Mouse (Mus musculus) kidney, embryonic 16.5 days (tissue): Measurements from ENCODE around the gene Rnf169. TPM values are rescaled to one million over a fixed set of nuclear protein-coding genes. Genes with fewer than 3 reads are reported as not detected.
"Not testable (repeated sequence)": the region's sequence is repeated elsewhere in the genome, so short reads cannot be mapped to it uniquely, and the experiment has no call there.

Experiments used
- ATAC-seq: fragments of 200-750 bp; cut with Nextera tagmentation; 2 replicates; pipeline ENCODE4 v1.8.0; 2017; ENCODE audit warnings: moderate TSS enrichment; ENCODE audit not compliant: low FRiP score, low TSS enrichment
- H3K27ac ChIP-seq: fragments of 300-500 bp; sonication (generic); 2 replicates; pipeline ENCODE4 v1.5.1; 2014; ENCODE audit warnings: low read length
- H3K27me3 ChIP-seq: fragments of 300-500 bp; sonication (generic); 2 replicates; pipeline ENCODE4 v1.6.1; 2014; ENCODE audit warnings: low read length, control low read depth, mixed read lengths; ENCODE audit not compliant: insufficient read depth
- H3K36me3 ChIP-seq: fragments of 300-500 bp; sonication (generic); 2 replicates; pipeline ENCODE4 v1.6.1; 2014; ENCODE audit warnings: low read length, control low read depth, mixed read lengths; ENCODE audit not compliant: insufficient read depth
- H3K4me1 ChIP-seq: fragments of 300-500 bp; sonication (generic); 2 replicates; pipeline ENCODE4 v1.6.1; 2014; ENCODE audit warnings: low read length, control low read depth, mixed read lengths; ENCODE audit not compliant: insufficient read depth
- H3K4me2 ChIP-seq: fragments of 300-500 bp; sonication (generic); replicated peaks from 2 replicates; pipeline ENCODE4 v1.6.1; 2014; ENCODE audit warnings: low read depth, low read length
- H3K4me3 ChIP-seq: fragments of 300-500 bp; sonication (generic); 2 replicates; pipeline ENCODE4 v1.5.1; 2014; ENCODE audit warnings: mild to moderate bottlenecking, low read length
- H3K9ac ChIP-seq: fragments of 300-500 bp; sonication (generic); replicated peaks from 2 replicates; pipeline ENCODE4 v1.6.1; 2014; ENCODE audit warnings: low read length
- H3K9me3 ChIP-seq: fragments of 300-500 bp; sonication (generic); 2 replicates; pipeline ENCODE4 v1.6.1; 2016; ENCODE audit warnings: low read length, control low read depth
- WGBS: fragments of 180-500 bp; shearing (Covaris S2); extraction: QIAGEN DNeasy Blood & Tissue Kit; methylation state at CpG from one replicate; pipeline ENCODE4 v1.1.7; 2014; 5-methylcytosine and 5-hydroxymethylcytosine counted together
- polyA plus RNA-seq: library from polyadenylated mRNA; unstranded; fragments of >200 nt; fragmentation: Nextera tagmentation; extraction: Ambion mirVana; gene quantifications from 2 replicates; pipeline ENCODE4 v1.2.1, GENCODE M21; 2015

Gene Rnf169
- polyA plus RNA-seq, 1 experiment from 2014 or later: 5.6 TPM

DNA sequence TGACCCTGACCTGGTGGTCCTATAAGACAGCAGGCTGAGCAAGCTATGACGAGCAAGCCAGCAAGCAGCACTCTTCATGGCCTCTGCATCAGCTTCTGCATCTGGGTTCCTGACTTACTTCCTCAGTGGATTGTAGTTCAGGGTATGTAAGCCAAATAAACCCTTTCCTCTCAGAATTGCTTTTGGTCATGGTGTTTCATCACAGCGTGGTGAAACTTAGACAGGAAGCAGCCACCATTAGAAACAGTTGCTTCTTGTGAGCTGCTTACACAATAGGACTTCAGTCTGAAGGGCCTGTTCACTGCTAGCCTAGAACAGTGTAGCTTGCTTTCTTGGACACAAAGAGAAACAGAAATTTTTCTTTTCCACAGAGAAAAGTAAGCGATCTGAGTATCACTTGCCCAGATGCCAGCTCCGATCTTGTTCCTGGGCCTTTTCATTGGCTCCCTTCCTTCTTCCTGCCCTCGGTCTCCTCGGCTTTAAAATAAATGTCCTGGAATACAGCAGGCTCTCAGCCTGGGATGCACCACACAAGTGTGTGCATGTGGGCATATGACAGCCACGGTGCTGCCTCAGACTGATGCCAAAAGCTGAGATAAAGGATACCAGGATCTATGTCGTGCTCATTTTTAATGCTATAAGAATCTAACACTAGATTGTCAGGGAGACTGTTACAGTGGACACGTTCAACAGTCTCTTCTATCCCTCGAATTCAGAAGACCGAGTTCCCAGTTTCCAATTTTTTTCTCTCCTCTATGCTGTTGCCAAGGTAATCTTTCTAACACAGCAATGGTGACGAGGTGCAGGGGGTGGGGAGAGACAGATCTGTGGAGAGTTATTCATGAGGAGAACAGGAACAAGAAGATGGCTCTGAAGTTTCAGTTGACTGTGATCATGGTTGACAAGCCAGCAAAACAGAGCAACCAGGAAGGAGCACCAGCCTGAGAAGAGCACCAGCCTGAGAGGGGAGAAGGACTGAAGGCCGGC, 2.3 kb upstream of the Rnf169 start:
- H3K9ac ChIP-seq: no peak overlapping the region
- H3K9me3 ChIP-seq: no peaks in the 10 kb centered on the region
- no peaks in the 10 kb centered on the region for H3K27me3 ChIP-seq
- H3K4me2 ChIP-seq: no peak overlapping the region
- WGBS: 86% methylated on average over 13 of the region's 13 CpGs
- ATAC-seq: no peak
- peaks cover 18% of the 10 kb centered on the region for H3K4me1 ChIP-seq
- no peaks in the 10 kb centered on the region for H3K36me3 ChIP-seq
- no peak overlapping the region for H3K4me3 ChIP-seq
- no peak overlapping the region for H3K27ac ChIP-seq

DNA sequence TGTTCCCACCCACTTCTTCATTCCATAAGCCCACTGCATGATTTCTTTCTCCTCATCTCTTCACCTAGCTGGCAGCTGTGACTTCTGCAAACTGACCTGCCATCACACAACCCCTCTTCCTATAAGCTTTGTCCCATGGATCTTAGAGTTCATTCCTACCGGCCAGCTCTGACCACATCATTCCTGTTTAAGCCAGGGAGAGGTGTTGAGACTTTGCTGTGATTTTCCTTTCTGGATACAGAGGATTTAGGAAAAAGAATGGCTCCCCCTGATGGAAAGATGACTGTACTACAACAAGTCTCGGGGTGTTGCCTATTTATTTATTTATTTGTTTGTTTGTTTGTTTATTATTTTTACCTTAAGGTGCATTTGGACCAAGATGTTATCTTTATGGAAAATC, 1.1 kb upstream of the Rnf169 start:
- Histone ChIP-seq H3K36me3 (no peaks in the 10 kb centered on the region), H3K4me3 (no peak overlapping the region), H3K27ac (0 out of 2 replicates have a peak overlapping the region, but pooled peaks have one; percentile 31), H3K9ac (0 out of 2 replicates have a peak overlapping the region, but pooled peaks have one; percentile 20), H3K9me3 (no peaks in the 10 kb centered on the region; the same call in 1 of the 2 replicates), H3K4me2 (no peak overlapping the region), H3K4me1 (peaks cover 21% of the 10 kb centered on the region), H3K27me3 (no peaks in the 10 kb centered on the region)
- 13% methylated on average over 2 of the region's 2 CpGs for whole genome bisulfite sequencing
- ATAC-seq: no peak

DNA sequence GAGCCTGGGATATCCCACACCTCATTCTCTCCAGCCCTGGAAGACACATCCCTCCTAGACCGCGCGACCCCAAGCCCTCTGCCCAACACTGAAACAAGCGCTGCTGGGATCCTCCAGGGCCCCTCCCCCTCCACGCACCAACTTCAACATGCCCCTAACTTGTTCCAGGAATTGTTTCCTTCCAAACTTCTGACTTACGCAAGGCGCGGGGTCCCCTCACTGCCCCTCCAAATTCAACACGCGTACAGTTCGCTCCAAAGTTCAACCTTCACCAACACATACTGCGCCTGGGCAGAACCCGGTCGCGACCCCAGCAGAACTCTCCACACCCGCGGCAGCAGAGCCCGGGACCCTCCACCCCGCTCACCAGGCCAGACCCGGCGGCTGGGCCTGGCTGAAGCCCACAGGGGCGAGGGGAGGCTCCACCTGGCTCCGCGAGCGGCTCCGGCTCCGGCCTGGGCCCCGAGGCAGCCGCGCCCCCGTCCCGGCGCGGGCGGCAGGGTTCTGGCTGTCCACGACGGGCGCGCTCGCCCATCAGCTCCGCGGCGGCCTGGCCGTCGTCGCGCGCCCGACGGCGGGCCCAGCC, 609 bp downstream of the Rnf169 start:
- Histone ChIP-seq H3K4me1 (peaks cover 32% of the 10 kb centered on the region), H3K27me3 (no peaks in the 10 kb centered on the region), H3K9ac (peak overlapping the region; percentile 100), H3K4me3 (peak overlapping the region; percentile 99), H3K9me3 (no peaks in the 10 kb centered on the region; the same call in 1 of the 2 replicates), H3K27ac (peak overlapping the region; percentile 97), H3K36me3 (no peaks in the 10 kb centered on the region), H3K4me2 (peak overlapping the region; percentile 69)
- peak; percentile 84 for ATAC-seq
- WGBS: 0% methylated on average over 23 of the region's 51 CpGs

DNA sequence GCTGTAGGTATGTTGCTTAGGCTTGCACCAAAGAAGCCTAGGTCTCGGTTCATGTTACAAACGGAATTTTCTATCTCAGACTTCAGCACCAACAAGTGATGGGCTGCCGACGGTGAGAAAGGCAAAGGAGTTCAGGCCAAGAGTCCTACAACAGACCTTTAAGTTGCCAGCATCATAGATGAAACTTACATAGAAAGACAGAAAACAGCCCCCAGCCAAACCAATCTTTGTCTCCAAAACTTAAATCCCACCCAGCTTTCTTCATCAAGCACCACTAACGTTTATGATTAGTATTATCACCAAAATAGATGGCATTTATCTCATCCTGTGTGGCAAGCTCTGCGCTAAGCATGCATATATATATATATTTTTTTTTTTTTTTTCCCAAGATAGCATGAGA, 1.2 kb downstream of the Rnf169 start:
- Histone ChIP-seq H3K27ac (no peak overlapping the region), H3K4me3 (peak overlapping the region; percentile 99), H3K4me1 (peaks cover 38% of the 10 kb centered on the region), H3K9ac (peak overlapping the region; percentile 100), H3K27me3 (no peaks in the 10 kb centered on the region), H3K9me3 (no peaks in the 10 kb centered on the region; the same call in 1 of the 2 replicates), H3K36me3 (no peaks in the 10 kb centered on the region), H3K4me2 (peak overlapping the region; percentile 69)
- no peak for ATAC-seq
- WGBS: 5% methylated on average over 6 of the region's 6 CpGs

DNA sequence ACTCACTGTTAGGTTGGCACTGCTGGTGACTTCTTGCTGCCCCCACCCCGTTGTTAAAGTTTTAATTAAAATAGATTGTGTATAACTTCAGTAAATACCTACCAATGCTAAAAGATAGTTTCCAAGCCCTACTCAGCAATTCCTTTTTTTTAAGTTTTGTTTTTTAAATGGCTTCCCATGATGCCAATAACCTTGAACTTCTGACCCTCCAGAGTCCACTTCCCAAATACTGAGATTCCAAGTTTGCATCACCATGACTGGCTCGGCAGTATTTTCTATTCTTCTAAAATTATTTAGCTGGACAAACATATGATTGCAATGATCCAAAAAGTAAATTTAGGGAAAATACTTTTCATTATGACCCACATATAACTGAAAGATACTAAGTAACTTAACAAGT, 2.2 kb downstream of the Rnf169 start:
- Histone ChIP-seq H3K4me1 (peaks cover 44% of the 10 kb centered on the region), H3K4me2 (no peak overlapping the region), H3K27ac (no peak overlapping the region), H3K9ac (no peak overlapping the region), H3K9me3 (no peaks in the 10 kb centered on the region; the same call in 1 of the 2 replicates), H3K27me3 (no peaks in the 10 kb centered on the region), H3K36me3 (no peaks in the 10 kb centered on the region), H3K4me3 (no peak overlapping the region)
- 85% methylated on average over 2 of the region's 2 CpGs for WGBS
- no peak for ATAC-seq

DNA sequence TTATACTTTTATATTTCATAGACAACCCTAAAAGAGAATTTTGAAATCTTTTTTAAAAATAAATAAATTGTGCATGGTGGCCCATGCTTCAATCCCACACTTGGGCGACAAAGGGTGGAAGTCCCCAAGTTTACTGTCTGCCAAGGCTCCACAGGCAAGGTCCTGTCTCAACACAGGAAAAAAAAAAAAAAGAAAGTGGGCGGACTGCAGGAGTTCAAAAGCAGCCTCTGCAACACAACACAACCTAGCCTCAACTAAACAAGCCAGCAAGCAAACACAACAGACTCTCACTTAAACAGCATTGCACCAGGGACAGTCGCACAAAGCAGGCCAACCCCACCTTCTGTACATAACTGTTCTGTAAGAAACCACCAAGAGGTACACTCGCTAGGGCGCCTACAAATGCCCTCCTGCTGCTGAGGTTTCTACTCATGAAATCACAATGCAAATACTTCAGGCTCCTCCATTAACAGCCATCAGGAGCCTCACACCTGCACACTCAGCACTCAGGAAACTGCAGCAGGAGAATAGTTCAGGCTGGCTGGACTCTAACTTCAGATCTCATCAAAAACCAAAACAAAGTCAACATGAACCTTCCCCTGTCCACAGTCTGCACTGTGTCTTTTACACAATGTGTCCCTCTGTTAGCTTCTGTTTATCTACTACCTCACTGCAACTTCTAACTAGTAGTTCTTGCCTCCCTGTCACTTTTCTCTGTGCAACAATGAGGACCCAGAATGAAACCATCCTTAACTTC, 4.3 kb downstream of the Rnf169 start:
- Histone ChIP-seq H3K9me3 (no peaks in the 10 kb centered on the region; the same call in 1 of the 2 replicates), H3K9ac (no peak overlapping the region), H3K27ac (no peak overlapping the region; the same call in 1 of the 2 replicates), H3K4me1 (peaks cover 56% of the 10 kb centered on the region), H3K27me3 (no peaks in the 10 kb centered on the region), H3K36me3 (no peaks in the 10 kb centered on the region), H3K4me2 (no peak overlapping the region), H3K4me3 (no peak overlapping the region)
- no peak for ATAC-seq
- WGBS: 85% methylated on average over 5 of the region's 5 CpGs

DNA sequence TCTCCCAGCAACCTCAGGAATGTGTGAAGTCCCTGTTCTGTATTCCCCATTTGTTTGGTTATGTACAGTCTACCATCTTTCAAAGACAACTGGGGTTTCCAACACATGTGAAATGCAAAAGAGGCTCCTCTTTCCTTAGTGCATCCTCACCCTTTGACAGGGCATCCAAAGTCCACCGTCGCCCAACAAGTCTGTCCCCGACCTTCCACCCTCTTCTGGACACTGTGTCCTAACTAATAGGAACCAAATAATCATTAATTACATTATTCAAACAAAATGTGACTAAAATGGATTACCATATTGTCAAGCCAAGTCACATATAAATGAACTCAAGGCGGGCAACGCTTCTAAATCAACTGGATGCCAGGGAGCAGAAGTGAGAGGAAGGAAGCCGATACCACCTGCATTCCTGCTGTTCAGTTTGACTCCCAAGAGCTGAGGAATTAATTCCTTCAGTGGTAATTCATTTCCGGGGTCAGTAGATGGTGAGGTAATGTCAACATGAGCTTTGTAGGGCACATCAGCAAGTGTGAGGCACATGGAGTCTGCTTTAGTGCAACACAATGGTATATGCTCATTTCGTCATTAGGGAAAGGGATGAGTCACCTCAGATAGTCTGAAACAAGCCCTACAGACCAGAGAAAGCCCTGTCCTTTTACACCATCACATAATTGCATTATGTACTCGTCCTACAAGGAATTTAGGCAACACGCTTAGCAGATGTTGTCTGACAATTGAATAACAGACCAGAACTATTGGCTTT, 5.9 kb downstream of the Rnf169 start:
- H3K36me3 ChIP-seq: no peaks in the 10 kb centered on the region
- no peak overlapping the region for H3K4me2 ChIP-seq
- no peak overlapping the region for H3K27ac ChIP-seq
- no peaks in the 10 kb centered on the region; the same call in 1 of the 2 replicates for H3K9me3 ChIP-seq
- H3K9ac ChIP-seq: no peak overlapping the region
- 56% methylated on average over 10 of the region's 10 CpGs for WGBS
- H3K4me3 ChIP-seq: no peak overlapping the region
- H3K27me3 ChIP-seq: no peaks in the 10 kb centered on the region
- H3K4me1 ChIP-seq: peaks cover 62% of the 10 kb centered on the region
- ATAC-seq: no peak

DNA sequence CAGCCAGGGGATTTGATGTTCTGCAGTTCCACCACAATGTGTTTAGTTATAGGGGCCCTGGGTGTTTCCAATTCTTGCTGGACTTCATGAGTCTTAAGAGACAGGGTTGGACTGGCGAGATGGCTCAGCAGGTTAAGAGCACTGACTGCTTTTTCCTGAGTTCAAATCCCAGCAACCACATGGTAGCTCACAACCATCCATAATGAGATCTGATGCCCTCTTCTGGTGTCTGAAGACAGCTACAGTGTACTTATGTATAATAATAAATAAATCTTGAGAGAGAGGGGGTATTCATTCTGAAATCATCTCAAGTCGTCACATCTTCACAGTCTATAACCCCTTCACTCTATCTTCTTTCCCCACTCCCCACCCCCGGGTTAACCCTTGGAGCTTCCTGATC, 7.3 kb downstream of the Rnf169 start:
- ATAC-seq, H3K27me3 ChIP-seq, H3K9me3 ChIP-seq, H3K36me3 ChIP-seq, H3K4me3 ChIP-seq, H3K9ac ChIP-seq, H3K4me2 ChIP-seq, H3K27ac ChIP-seq: not testable (repeated sequence)
- peaks cover 63% of the 10 kb centered on the region for H3K4me1 ChIP-seq
- WGBS: 76% methylated on average over 3 of the region's 3 CpGs

DNA sequence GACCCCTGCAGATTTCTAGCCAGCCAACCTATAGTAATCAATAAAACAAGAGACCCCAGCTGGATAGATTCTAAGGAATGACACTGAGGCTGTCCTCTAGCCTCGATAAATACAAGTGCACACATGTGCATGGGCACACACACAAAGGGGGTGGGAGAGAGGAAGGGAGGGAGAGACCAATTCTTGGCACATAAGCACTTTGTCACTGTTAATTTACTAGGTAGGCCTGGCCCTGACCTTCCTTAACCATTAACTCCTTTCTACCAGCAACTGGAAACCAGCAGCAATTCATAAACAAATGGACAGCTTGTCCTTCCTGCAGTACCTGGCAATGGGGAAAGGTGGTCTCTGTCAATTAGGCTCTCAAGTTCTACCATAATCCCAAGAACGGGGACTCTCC, 8.3 kb downstream of the Rnf169 start:
- ATAC-seq: 0 out of 2 replicates have a peak, but pooled peaks have one; percentile 55
- peaks cover 62% of the 10 kb centered on the region for H3K4me1 ChIP-seq
- no peaks in the 10 kb centered on the region; the same call in 1 of the 2 replicates for H3K9me3 ChIP-seq
- no peaks in the 10 kb centered on the region for H3K27me3 ChIP-seq
- no peak overlapping the region for H3K9ac ChIP-seq
- H3K36me3 ChIP-seq: no peaks in the 10 kb centered on the region
- 38% methylated on average over 2 of the region's 2 CpGs for WGBS
- H3K4me2 ChIP-seq: no peak overlapping the region
- no peak overlapping the region for H3K4me3 ChIP-seq
- H3K27ac ChIP-seq: peak overlapping the region; percentile 55
